Mouse (Mus musculus): ENCODE results near the gene Npr3. TPM values are rescaled to one million over a fixed set of nuclear protein-coding genes. Genes with fewer than 3 reads are reported as not detected.
A peak's percentile ranks its signal among the peaks of the same experiment; 100 is the strongest.

Npr3 gene
- 1 to 10 TPM; 4.0 to 9.1 TPM for total RNA-seq (2021)
- long read RNA-seq, experiment 1, full-length matches to known transcripts = 2 of 4 reads
- long read RNA-seq, experiment 1, partial matches to known transcripts = 0 of 4 reads
- long read RNA-seq, experiment 1, other reads (novel, unspliced or antisense) = 2 of 4 reads
- long read RNA-seq, experiment 2, partial matches to known transcripts = 7 of 10 reads
- long read RNA-seq, experiment 2, other reads (novel, unspliced or antisense) = 2 of 10 reads

- intact Hi-C loops (cut with DNase I) = loop anchor here (5.0 to 10.0 kb wide), 4 partner anchors 50 to 502 kb away; no protein-coding TSS in a partner anchor
- peak; percentile 55 for DNase-seq
- H3K27ac ChIP-seq = peak within 1 kb of the TSS; percentile 76
- TF ChIP-seq CTCF (IDR thresholded peaks at IDR 0.05) = peak; percentile 66
- peak within 1 kb of the TSS; percentile 82 for H3K4me3 ChIP-seq
These were observed at the start of gene Npr3 for GRCm38 (mm10) chr15:11906571-11907531. Gene Npr3 (minus strand): TSS chr15:11907287.

GRCm38 (mm10) chr15:11956129-11956528 is 49.0 kb upstream of the Npr3 start:
- H3K27ac ChIP-seq = peak overlapping the region; percentile 31
- intact Hi-C loops (cut with DNase I) = loop anchor here (5.0 kb wide), 1 partner anchor 49 kb away; the partner anchor contains the start of gene Npr3
- no peak for TF ChIP-seq CTCF (IDR thresholded peaks at IDR 0.05)
- no peak overlapping the region for H3K4me3 ChIP-seq
- peak; percentile 48 for DNase-seq

- Histone ChIP-seq H3K27ac (no peak overlapping the region), H3K4me3 (no peak overlapping the region)
- intact Hi-C loops (cut with DNase I) = no loop called here
- TF ChIP-seq CTCF (IDR thresholded peaks at IDR 0.05) = no peak
- no peak for DNase-seq
These were observed 47.1 kb upstream of the Npr3 start for GRCm38 (mm10) chr15:11954190-11954589.

GRCm38 (mm10) chr15:11952159-11952558 is 45.1 kb upstream of the Npr3 start:
- no peak for TF ChIP-seq CTCF (IDR thresholded peaks at IDR 0.05)
- Histone ChIP-seq H3K4me3 (no peak overlapping the region), H3K27ac (no peak overlapping the region)
- DNase-seq = no peak
- intact Hi-C loops (cut with DNase I) = no loop called here

GRCm38 (mm10) chr15:11951181-11951580 is 44.1 kb upstream of the Npr3 start:
- no peak for DNase-seq
- no peak overlapping the region for H3K4me3 ChIP-seq
- no peak for TF ChIP-seq CTCF (IDR thresholded peaks at IDR 0.05)
- intact Hi-C loops (cut with DNase I) = no loop called here
- H3K27ac ChIP-seq = no peak overlapping the region

GRCm38 (mm10) chr15:11950144-11950543 is 43.1 kb upstream of the Npr3 start:
- Histone ChIP-seq H3K27ac (no peak overlapping the region), H3K4me3 (no peak overlapping the region)
- no peak for TF ChIP-seq CTCF (IDR thresholded peaks at IDR 0.05)
- no peak for DNase-seq
- intact Hi-C loops (cut with DNase I) = no loop called here

GRCm38 (mm10) chr15:11949490-11949889 is 42.4 kb upstream of the Npr3 start:
- DNase-seq = no peak
- TF ChIP-seq CTCF (IDR thresholded peaks at IDR 0.05) = no peak
- no peak overlapping the region for H3K27ac ChIP-seq
- intact Hi-C loops (cut with DNase I) = no loop called here
- H3K4me3 ChIP-seq = no peak overlapping the region

GRCm38 (mm10) chr15:11940855-11941254 is 33.8 kb upstream of the Npr3 start:
- no peak overlapping the region for H3K4me3 ChIP-seq

GRCm38 (mm10) chr15:11927742-11928141 is 20.7 kb upstream of the Npr3 start:
- intact Hi-C loops (cut with DNase I) = no loop called here
- no peak for DNase-seq
- H3K27ac ChIP-seq = no peak overlapping the region
- no peak for TF ChIP-seq CTCF (IDR thresholded peaks at IDR 0.05)
- H3K4me3 ChIP-seq = no peak overlapping the region

More at GRCm38 (mm10) chr15:11940855-11941254, 33.8 kb upstream of the Npr3 start:
- no peak for DNase-seq
- H3K27ac ChIP-seq = no peak overlapping the region
- intact Hi-C loops (cut with DNase I) = no loop called here
- no peak for TF ChIP-seq CTCF (IDR thresholded peaks at IDR 0.05)

GRCm38 (mm10) chr15:11914101-11914500 is 7.0 kb upstream of the Npr3 start:
- intact Hi-C loops (cut with DNase I) = no loop called here
- DNase-seq = no peak
- no peak overlapping the region for H3K27ac ChIP-seq
- no peak overlapping the region for H3K4me3 ChIP-seq
- no peak for TF ChIP-seq CTCF (IDR thresholded peaks at IDR 0.05)

GRCm38 (mm10) chr15:11909875-11910274 is 2.8 kb upstream of the Npr3 start:
- DNase-seq = no peak
- H3K27ac ChIP-seq = no peak overlapping the region
- H3K4me3 ChIP-seq = no peak overlapping the region
- intact Hi-C loops (cut with DNase I) = loop anchor here (5.0 to 10.0 kb wide), 4 partner anchors 47 to 505 kb away; no protein-coding TSS in a partner anchor
- peak; percentile 60 for TF ChIP-seq CTCF (IDR thresholded peaks at IDR 0.05)

- intact Hi-C loops (cut with DNase I) = loop anchor here (5.0 to 10.0 kb wide), 4 partner anchors 49 to 503 kb away; no protein-coding TSS in a partner anchor
- TF ChIP-seq CTCF (IDR thresholded peaks at IDR 0.05) = no peak
- H3K27ac ChIP-seq = no peak overlapping the region
- peak; percentile 28 for DNase-seq
- H3K4me3 ChIP-seq = peak overlapping the region; percentile 13
These were observed 1.1 kb upstream of the Npr3 start for GRCm38 (mm10) chr15:11908166-11908565.
